Mouse (Mus musculus): ENCODE measurements around the gene Crtc2.
A peak's percentile ranks its signal among the peaks of the same experiment; 100 is the strongest.
"Not testable (repeated sequence)": the region's sequence is repeated elsewhere in the genome, so short reads cannot be mapped to it uniquely, and the experiment has no call there.

Crtc2 gene

DNA sequence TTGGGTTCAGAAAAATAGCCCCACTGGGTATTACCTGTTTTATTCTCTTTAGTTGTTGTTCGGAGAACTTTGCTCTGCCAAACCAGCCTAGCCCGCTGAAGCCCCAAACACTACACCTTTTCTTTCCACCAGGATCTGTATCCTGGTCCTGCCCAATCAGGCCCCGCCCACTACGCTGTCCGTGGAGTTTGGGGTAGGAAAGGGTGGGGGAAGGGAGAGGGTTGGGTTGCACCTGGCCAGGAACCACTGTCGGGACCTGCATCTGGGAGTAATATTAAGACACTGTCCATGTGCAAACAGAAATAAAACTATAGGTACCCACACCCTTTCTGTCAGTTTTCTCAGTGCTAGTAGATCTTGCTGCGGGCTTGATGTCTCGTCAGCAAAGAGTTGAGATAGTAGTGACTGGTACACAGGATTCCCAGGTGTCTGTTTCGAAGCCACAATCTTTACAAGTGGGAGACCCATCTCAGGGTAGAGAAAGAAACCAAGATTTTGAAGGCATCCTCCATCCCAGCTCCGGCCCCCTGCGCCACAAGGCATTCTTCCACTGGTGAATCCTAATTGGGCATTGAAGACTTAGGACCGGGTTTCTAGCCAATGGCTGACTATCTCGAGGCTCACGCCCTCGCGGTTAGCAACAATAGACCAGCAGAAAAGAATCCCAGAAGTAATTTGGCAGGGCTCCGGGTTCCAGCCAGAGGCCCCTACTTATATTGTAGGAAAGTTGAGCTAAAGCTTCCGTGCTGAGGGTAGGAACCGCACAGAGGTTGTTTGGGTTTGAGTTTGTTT, 10.8 kb upstream of the Crtc2 start, which contains the start of gene Creb3l4:
Creb3l4 (minus strand) TSS at position 529 of the 792 bp plus-strand sequence.
- peak; percentile 66 to 79 for DNase-seq

DNA sequence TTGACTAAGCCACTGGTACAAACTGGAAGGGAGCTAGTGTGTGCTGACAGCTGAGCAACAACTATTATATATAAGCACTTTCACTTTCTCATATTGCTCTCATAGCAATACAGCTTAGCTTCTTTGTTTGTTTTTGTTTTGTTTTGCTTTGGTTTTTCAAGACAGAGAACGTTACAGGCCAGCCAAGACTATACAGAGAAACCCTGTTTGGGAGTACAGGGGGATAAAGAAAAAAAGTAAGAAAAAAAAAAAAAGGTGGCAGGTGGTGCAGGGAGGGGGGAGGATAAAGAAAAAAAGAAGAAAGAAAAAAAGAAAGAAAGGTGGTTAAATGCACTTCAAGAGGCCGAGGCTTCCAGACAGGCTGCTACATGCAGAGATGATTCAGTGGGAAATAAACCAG, 8.6 kb upstream of the Crtc2 start:
- DNase-seq: no peak

- no peak for DNase-seq
These were observed 6.4 kb upstream of the Crtc2 start for GRCm38 (mm10) chr3:90247630-90247959.

- DNase-seq: peak; percentile 96
These were observed 5.8 kb upstream of the Crtc2 start, which contains the start of gene Slc39a1 for GRCm38 (mm10) chr3:90247960-90248745. TSS of gene Slc39a1 (plus strand) at chr3:90248172.

DNA sequence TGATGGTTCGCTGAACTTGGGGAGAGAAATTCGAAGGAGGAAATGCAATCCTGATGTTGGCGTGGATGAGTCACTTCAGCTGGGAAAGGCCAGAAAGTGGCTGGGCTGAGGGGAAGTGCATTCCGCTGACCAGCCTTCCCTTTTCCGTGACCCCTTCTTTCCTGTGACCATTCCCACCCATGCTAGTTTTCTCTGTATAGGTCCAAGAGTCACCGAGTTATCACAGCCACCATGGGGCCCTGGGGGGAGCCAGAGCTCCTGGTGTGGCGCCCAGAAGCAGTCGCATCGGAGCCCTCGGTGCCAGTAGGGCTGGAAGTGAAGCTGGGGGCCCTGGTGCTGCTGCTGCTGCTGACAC, 5.2 kb upstream of the Crtc2 start:
- DNase-seq: peak; percentile 49 to 60

DNA sequence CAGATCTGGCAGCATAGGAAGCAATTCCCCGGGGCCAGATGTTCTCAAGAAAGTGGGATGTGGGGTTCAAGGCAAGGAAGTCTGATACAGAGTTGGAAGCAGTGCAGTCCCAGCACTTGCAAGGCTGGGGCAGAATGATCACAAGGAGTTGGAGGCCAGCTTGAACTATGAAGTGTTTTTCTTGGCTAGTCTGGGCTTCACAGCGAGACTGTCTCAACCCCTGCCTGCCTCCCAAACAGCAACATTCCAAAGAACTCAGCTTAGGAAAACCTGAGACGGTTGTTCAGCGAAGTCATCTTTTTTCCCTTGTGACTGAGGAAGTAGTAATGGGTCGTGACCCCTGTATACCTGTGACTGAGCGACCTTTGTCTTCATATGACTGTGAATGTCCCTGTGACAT, 3.2 kb upstream of the Crtc2 start:
- no peak for DNase-seq

GRCm38 (mm10) chr3:90251731-90252226, 2.2 kb upstream of the Crtc2 start:
- not testable (repeated sequence) for DNase-seq

DNA sequence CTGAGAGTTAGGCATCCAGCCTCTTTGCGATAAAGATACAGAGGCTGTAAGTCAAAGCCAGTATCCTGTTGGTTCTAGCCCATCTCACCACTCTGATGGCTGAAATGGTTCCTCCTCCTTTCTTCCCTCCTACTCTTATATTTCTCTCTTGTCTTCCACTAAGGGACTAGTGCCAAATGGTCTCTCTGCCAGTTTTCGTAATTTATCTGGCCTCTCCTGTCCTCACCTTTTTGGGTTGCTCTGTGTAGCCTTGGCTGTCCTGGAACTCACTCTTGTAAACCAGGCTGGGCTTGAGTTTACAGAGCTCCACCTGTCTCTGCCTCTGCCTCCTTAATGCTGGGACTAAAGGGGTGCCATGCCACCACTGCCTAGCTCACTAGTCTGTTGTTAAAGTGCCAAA, 1.3 kb upstream of the Crtc2 start:
- not testable (repeated sequence) for DNase-seq

GRCm38 (mm10) chr3:90253174-90253573, 789 bp upstream of the Crtc2 start:
- DNase-seq: not testable (repeated sequence)

DNA sequence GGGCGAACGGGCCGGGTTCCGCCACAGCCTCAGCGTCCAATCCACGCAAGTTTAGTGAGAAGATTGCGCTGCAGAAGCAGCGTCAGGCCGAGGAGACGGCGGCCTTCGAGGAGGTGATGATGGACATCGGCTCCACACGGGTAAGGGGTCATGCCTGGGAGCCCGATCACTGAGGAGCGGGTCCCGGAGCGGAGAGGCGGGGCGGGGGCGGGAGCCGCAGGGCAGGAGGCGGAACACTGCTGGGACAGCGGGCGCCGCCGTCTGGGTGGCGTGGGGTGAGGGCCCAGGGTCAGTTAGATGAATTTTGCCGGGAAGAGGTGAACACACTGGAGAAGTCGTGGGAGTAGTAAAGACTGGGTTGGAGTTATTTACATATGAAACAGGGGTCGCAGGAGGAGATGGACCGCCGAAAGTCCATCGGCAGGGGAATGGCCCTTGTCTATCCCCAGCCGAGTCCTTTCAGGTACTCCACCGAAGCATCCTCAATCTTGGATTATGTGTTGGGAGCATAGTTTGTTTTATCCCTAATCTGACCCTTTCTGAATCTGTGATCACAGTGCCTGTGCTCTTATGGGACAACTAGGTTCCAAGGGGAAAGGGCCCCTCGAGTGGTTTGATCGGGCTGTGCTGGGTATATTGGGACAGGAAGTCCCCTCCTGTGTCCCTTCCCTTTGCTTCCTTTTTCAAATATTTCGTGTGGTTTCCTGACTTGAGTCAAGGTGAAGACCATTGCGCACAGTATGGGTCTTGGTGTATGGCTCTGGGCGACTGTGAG, 643 bp downstream of the Crtc2 start:
- DNase-seq: no peak

- DNase-seq: no peak
These were observed 1.2 kb downstream of the Crtc2 start for GRCm38 (mm10) chr3:90255194-90255565.

- DNase-seq: no peak
These were observed 1.9 kb downstream of the Crtc2 start for GRCm38 (mm10) chr3:90255784-90256353.

GRCm38 (mm10) chr3:90256731-90257530, 3.0 kb downstream of the Crtc2 start:
- no peak for DNase-seq

DNA sequence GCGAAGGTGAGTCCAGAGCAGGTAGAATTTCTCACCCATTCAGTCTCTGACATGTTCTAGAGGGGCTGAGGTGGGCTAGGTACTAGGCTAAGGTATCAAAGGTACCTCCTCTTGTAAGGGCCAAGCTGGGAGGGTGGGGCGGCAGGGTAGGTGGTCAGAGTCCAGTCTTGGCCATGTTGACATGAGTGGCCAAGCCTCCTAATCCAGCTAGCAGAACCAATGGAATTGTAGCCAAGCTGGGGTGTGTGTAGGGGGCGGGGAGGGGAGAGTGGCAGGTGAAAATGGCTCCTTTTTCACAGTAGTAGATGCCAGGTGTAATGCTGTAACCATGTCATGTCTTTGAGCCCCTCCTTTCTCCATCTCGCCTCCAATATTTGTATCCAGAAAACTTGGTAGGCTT, 4.6 kb downstream of the Crtc2 start:
- DNase-seq: no peak

GRCm38 (mm10) chr3:90263121-90263771, 9.3 kb downstream of the Crtc2 start:
- no peak for DNase-seq

DNA sequence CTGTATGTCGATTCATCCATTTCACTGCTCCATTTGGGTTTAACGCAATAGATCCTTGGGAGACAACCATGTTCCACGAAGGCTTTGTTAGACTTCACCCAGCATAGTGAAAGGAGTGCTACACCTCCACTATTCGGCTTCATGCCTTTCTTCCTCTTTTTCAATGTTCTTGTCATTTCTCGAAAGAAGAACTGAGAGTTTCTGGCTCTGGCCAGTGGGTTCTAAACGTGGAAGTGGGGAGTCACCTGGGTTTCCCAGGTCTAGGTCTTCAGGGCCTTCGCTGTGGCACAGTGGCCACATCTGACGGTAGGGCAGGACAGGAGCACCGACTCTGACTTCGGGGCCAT, 10.7 kb downstream of the Crtc2 start:
- DNase-seq: no peak

- DNase-seq: peak; percentile 92 to 93
These were observed 11.3 kb downstream of the Crtc2 start, which contains the start of gene Dennd4b for GRCm38 (mm10) chr3:90265034-90265931. TSS of gene Dennd4b (plus strand) at chr3:90265185.

DNA sequence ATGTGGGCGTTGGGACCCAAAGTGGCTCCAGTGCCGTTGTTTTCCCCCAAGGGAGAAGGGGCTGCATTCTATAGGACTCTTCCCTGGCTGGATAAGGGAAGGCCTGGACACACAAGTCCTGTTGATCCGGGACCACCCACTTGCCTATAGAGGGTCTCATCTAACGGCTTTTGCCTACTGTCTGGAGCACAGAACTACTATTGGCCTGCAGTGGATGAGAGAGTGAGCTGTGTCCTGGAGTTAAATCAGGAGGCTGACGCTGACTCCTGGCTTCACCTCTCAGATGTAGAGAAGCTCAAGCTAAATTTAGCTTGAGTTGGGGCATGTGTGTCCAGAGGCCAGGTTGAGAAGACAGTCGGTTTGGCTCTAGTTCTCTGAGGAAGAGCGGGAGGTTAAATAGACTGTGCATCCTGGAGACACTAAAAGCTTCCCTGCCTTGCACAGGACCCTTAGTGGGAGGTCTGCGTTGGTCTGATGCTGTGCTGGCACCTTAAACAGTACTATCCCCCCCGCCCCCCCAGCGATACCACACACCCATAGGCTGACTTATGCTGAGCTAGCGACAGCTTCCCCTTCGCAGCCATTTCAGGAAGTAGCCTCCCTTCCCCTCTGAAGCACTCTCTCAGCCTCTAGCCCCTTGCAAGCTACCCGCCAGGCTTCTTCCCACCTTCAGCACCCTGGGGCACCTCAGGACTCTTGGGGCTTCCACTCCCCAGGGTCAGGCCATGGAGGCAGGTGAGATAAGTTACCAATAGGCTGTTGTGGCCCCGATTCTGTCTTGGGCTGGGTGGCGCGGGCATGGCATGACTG, 12.2 kb downstream of the Crtc2 start:
- DNase-seq: peak; percentile 35 to 42

Data from lung, adult 18-20 months (tissue).